Mouse (Mus musculus) forebrain, embryonic 11.5 days (tissue): ENCODE measurements around the gene Gm609. TPM values are rescaled to one million over a fixed set of nuclear protein-coding genes. Genes with fewer than 3 reads are reported as not detected.

ENCODE experiments used
- polyA plus RNA-seq: library from polyadenylated mRNA; unstranded; fragments of >200 nt; fragmentation: Nextera tagmentation; extraction: Ambion mirVana; gene quantifications from 2 replicates; pipeline ENCODE4 v1.2.1, GENCODE M21; 2014

Gene Gm609
- polyA plus RNA-seq, 1 experiment from 2014 or later, result not detected

Other genes starting within 250 kb of the Gm609 start
- 27.3 and 33.3 TPM in 2 replicates for gene Cd200, start 83.9 kb downstream of the Gm609 start, polyA plus RNA-seq
- not detected in 2 replicates for gene Gm17783, start 39.1 kb upstream of the Gm609 start, polyA plus RNA-seq
- not detected in 2 replicates for gene Slc9c1, start 42.3 kb upstream of the Gm609 start, polyA plus RNA-seq
- gene Gcsam, start 117.4 kb upstream of the Gm609 start, polyA plus RNA-seq, result 0.13 TPM in 1 of 2 replicates, not detected in the other
- gene BC016579, start 161.1 kb upstream of the Gm609 start, polyA plus RNA-seq, result 0.20 TPM in 1 of 2 replicates, not detected in the other
- 0.27 and 0.52 TPM in 2 replicates for gene Tmprss7, start 200.7 kb upstream of the Gm609 start, polyA plus RNA-seq
- gene Tagln3, start 231.6 kb upstream of the Gm609 start, polyA plus RNA-seq, result 212 and 237 TPM in 2 replicates
- 36.2 and 39.0 TPM in 2 replicates for gene Abhd10, start 250.0 kb upstream of the Gm609 start, polyA plus RNA-seq